Mouse (Mus musculus) monocyte, adult 59 days (primary cell): Measurements from ENCODE around the gene Grik4. TPM values are rescaled to one million over a fixed set of nuclear protein-coding genes. Genes with fewer than 3 reads are reported as not detected.

ENCODE experiments used
- total RNA-seq, 2 experiments: library from RNA; stranded (reverse); gene quantifications; one replicate each; pipeline ENCODE4 v1.2.4; 2023

Gene Grik4
- not detected for total RNA-seq

DNA sequence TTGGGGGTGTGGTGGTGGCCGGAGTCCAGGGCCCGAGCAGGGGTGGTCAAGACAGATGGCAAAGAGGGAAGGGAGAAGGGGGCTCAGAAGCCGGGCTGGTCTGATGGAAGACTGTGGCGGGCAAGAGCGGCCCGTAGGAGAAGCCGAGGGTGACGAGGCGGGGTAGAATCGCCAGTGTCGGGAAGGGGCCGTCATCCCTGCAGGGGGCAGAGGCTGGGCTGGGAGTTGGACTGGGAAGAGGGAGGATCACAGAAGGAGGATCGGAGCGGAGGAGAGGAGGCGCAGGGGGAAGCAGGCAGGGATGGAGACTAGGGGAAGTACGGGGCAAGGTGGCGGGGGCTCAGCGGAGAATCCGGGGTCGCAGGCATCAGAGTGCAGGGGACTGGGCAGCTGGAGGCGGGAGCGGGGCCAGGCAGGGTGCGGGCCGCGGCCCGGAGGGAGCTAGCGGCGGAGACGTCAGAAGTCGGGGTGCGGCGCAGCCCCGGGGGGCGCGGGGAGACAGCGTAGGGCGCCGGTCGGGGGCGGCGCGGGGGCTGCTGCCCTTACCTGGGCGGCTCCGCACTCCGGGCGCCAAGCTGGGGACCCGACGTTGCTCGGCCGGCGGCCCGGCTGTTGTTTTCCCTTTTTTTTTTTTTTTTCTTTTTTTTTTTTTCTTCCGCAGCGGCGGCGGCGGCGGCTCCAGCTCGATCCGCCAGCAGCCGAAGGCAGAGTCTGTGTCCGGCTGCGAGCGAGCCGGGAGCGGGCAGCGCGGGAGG is at the start of gene Grik4:
TSS of gene Grik4 (minus strand) at position 713 of the 755 bp plus-strand sequence.

DNA sequence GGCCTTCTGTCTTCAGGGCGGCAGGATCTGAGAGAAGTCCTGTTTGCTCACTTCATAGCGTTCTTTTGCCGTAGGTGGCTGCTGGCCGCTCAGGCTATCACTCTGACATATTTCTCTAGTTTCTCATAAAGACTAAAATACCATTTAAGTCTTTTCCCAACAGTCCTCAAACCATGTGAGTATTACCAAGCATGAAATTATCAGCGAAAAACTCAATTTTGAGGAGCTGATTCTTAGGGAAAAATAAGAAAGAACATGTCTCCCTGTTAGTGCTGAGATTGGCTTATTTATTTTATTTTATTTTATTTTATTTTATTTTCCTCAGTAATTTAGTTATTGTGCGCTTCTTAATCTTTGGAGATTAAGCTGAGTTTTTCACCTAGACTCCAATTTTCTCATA is 436.6 kb downstream of the Grik4 start, which contains the start of gene Tbcel:
TSS of gene Tbcel (minus strand) at position 101 of the 400 bp plus-strand sequence.

Other genes starting within 250 kb of the Grik4 start
- gene Arhgef12, start 162.7 kb upstream of the Grik4 start, total RNA-seq: 10 to 100 TPM; 11.2 to 15.3 TPM
- gene Tmem136, start 172.1 kb upstream of the Grik4 start, total RNA-seq: not detected